Mouse (Mus musculus) myocyte (in vitro differentiated cells): ENCODE measurements at regions not wholly inside any gene's neighbourhood (a gene's known extent, or its start where the extent isn't known, plus 50 kb on each side); places are given as distances from the start of the nearest gene placed in this dataset.

Experiments used
- CEBPB ChIP-seq: IDR thresholded peaks from 2 replicates; pipeline ENCODE4 v1.6.1; 2011; ENCODE audit warnings: mild to moderate bottlenecking, moderate library complexity; ENCODE audit not compliant: poor library complexity, insufficient read depth, severe bottlenecking
- E2F4 ChIP-seq: IDR thresholded peaks from one replicate; pipeline ENCODE4 v1.6.1; 2011; ENCODE audit warnings: mild to moderate bottlenecking, control low read depth, moderate library complexity; ENCODE audit not compliant: insufficient read depth
- MYOG ChIP-seq, 3 experiments: IDR thresholded peaks; one replicate each; pipeline ENCODE4 v1.6.1; 2011; ENCODE audit warnings: control low read depth in 2 of 3, low read depth in 2 of 3, mild to moderate bottlenecking in 2 of 3; ENCODE audit not compliant: insufficient read length in 2 of 3, control insufficient read depth in 1 of 3, insufficient read depth in 1 of 3
- POLR2A ChIP-seq: IDR thresholded peaks from one replicate; pipeline ENCODE4 v1.6.1; 2011; ENCODE audit warnings: low read depth, mild to moderate bottlenecking, control low read depth, moderate library complexity; ENCODE audit not compliant: insufficient read length
- POLR2AphosphoS2 ChIP-seq: IDR thresholded peaks from one replicate; pipeline ENCODE4 v1.6.1; 2011; ENCODE audit warnings: low read depth, control low read depth; ENCODE audit not compliant: insufficient read length
- REST ChIP-seq: IDR thresholded peaks from one replicate; pipeline ENCODE4 v1.6.1; 2011; ENCODE audit warnings: mild to moderate bottlenecking, control low read depth, moderate library complexity; ENCODE audit not compliant: insufficient read depth, insufficient read length
- TCF12 ChIP-seq: IDR thresholded peaks from one replicate; pipeline ENCODE4 v1.6.1; 2011; ENCODE audit warnings: mild to moderate bottlenecking, control low read depth; ENCODE audit not compliant: poor library complexity, insufficient read depth, severe bottlenecking
- TCF3 ChIP-seq: IDR thresholded peaks from one replicate; pipeline ENCODE4 v1.6.1; 2011; ENCODE audit warnings: low read depth, control low read depth; ENCODE audit not compliant: insufficient read length
- USF1 ChIP-seq: IDR thresholded peaks from one replicate; pipeline ENCODE4 v1.6.1; 2011; ENCODE audit warnings: low read depth, mild to moderate bottlenecking, control low read depth, moderate library complexity

DNA sequence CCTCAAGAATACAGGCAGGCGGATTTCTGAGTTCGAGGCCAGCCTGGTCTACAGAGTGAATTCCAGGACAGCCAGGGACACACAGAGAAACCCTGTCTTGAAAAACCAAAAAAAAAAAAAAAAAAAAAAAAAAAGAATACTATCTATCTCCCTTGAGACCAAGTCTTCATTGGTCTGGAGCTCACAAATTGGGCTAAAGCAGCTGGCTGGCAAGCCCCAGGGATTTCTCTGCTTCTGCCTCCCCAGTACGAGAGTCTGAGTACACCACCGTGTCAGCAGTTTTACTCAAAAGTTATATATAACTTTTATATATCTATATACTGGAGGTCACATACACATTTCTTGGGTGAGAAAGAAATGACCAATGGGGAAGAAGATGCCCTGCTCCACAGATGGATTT is 229.2 kb downstream of the Zfp36l1 start:
- no peak for TF ChIP-seq TCF12
- no peak for TF ChIP-seq REST
- no peak for TF ChIP-seq CEBPB
- no peak for TF ChIP-seq MYOG (IDR thresholded peaks at IDR 0.05; ENCODE audit: control insufficient read depth in 1 of 3, insufficient read depth in 1 of 3, insufficient read length in 2 of 3, low read depth in 2 of 3)
- no peak for TF ChIP-seq POLR2AphosphoS2
- TF ChIP-seq USF1, result no peak
- no peak for TF ChIP-seq TCF3
- no peak for TF ChIP-seq POLR2A
- no peak for TF ChIP-seq E2F4
